Mouse (Mus musculus) urinary bladder, adult 18-20 months (tissue): Measurements from ENCODE around the gene Dcaf6.

ENCODE experiments used
- DNase-seq, 2 experiments: peaks; one replicate each; pipeline ENCODE4 v3.0.0; 2022; ENCODE audit warnings: low spot score in 2 of 2, mixed read lengths in 2 of 2

Gene Dcaf6

GRCm38 (mm10) chr1:165460360-165460800 is at the start of gene Dcaf6, which contains the start of gene Mpc2:
Dcaf6 (minus strand) TSS chr1:165460475.
Mpc2 (plus strand) TSS chr1:165460637.
- DNase-seq, result peak; percentile 100

- DNase-seq, result no peak
Observed at GRCm38 (mm10) chr1:165506303-165506702, 46.0 kb upstream of the Dcaf6 start.

GRCm38 (mm10) chr1:165503307-165504024 is 43.2 kb upstream of the Dcaf6 start:
- peak; percentile 21 to 29 for DNase-seq

- DNase-seq, result no peak
Observed at GRCm38 (mm10) chr1:165498856-165499255, 38.6 kb upstream of the Dcaf6 start.

- DNase-seq, result no peak
Observed at GRCm38 (mm10) chr1:165489197-165489596, 28.9 kb upstream of the Dcaf6 start.

GRCm38 (mm10) chr1:165486108-165486507 is 25.8 kb upstream of the Dcaf6 start:
- no peak for DNase-seq

GRCm38 (mm10) chr1:165484688-165485233 is 24.5 kb upstream of the Dcaf6 start, which contains the start of gene Adcy10:
Adcy10 (plus strand) TSS chr1:165485183.
- no peak for DNase-seq

GRCm38 (mm10) chr1:165471490-165471889 is 11.2 kb upstream of the Dcaf6 start:
- DNase-seq, result no peak

- DNase-seq, result no peak
Observed at GRCm38 (mm10) chr1:165469717-165470116, 9.4 kb upstream of the Dcaf6 start.

GRCm38 (mm10) chr1:165468971-165469370 is 8.7 kb upstream of the Dcaf6 start:
- no peak for DNase-seq

- DNase-seq, result no peak
Observed at GRCm38 (mm10) chr1:165464574-165464973, 4.3 kb upstream of the Dcaf6 start.

- no peak for DNase-seq
Observed at GRCm38 (mm10) chr1:165462861-165463260, 2.6 kb upstream of the Dcaf6 start.

GRCm38 (mm10) chr1:165461681-165462080 is 1.4 kb upstream of the Dcaf6 start:
- DNase-seq, result no peak

- DNase-seq, result peak; percentile 96 to 99
Observed at GRCm38 (mm10) chr1:165460801-165461377, 614 bp upstream of the Dcaf6 start.

GRCm38 (mm10) chr1:165459503-165460181 is 633 bp downstream of the Dcaf6 start:
- DNase-seq, result peak; percentile 41 to 59

GRCm38 (mm10) chr1:165459041-165459502 is 1.2 kb downstream of the Dcaf6 start:
- DNase-seq, result no peak

GRCm38 (mm10) chr1:165441719-165442118 is 18.6 kb downstream of the Dcaf6 start:
- DNase-seq, result no peak

GRCm38 (mm10) chr1:165441201-165441600 is 19.1 kb downstream of the Dcaf6 start:
- DNase-seq, result no peak

GRCm38 (mm10) chr1:165440788-165441187 is 19.5 kb downstream of the Dcaf6 start:
- no peak for DNase-seq

- DNase-seq, result no peak
Observed at GRCm38 (mm10) chr1:165438289-165439021, 21.8 kb downstream of the Dcaf6 start.

- no peak for DNase-seq
Observed at GRCm38 (mm10) chr1:165432883-165433282, 27.4 kb downstream of the Dcaf6 start.
